Mouse (Mus musculus): ENCODE data around the gene Ptk7. TPM values are rescaled to one million over a fixed set of nuclear protein-coding genes. Genes with fewer than 3 reads are reported as not detected.
A peak's percentile ranks its signal among the peaks of the same experiment; 100 is the strongest.

Gene Ptk7
- polyA plus RNA-seq, 1 experiment from 2014 or later: 54.0 TPM

- Histone ChIP-seq H3K9me3 (ENCODE audit: control insufficient read depth, low read length) (no peaks in the 10 kb centered on the region), H3K27me3 (replicated peaks; ENCODE audit: control insufficient read depth, insufficient read depth, low read length) (no peaks in the 10 kb centered on the region), H3K4me2 (ENCODE audit: low read length) (no peak overlapping the region), H3K27ac (ENCODE audit: low read depth) (no peak overlapping the region), H3K9ac (ENCODE audit: low read length) (no peak overlapping the region), H3K4me1 (replicated peaks; ENCODE audit: control insufficient read depth, insufficient read depth, low read length) (no peaks in the 10 kb centered on the region), H3K36me3 (ENCODE audit: control insufficient read depth, insufficient read depth, low read length) (peaks cover 95% of the 10 kb centered on the region), H3K4me3 (ENCODE audit: low read depth, low read length) (no peak overlapping the region)
- WGBS: 90% methylated on average over 12 of the region's 12 CpGs
- no peak for DNase-seq (ENCODE audit: low spot score)
- ATAC-seq (replicated peaks; ENCODE audit: low FRiP score, low TSS enrichment, low read depth): no peak
Measured at GRCm38 (mm10) chr17:46661981-46662380, 32.7 kb upstream of the Ptk7 start.

- no peak overlapping the region for H3K27ac ChIP-seq (ENCODE audit: low read depth)
- no peak overlapping the region for H3K4me3 ChIP-seq (ENCODE audit: low read depth, low read length)
- peaks cover 95% of the 10 kb centered on the region for H3K36me3 ChIP-seq (ENCODE audit: control insufficient read depth, insufficient read depth, low read length)
- DNase-seq (ENCODE audit: low spot score) (no peak), ATAC-seq (replicated peaks; ENCODE audit: low FRiP score, low TSS enrichment, low read depth) (no peak)
- H3K9ac ChIP-seq (ENCODE audit: low read length): no peak overlapping the region
- WGBS: 94% methylated on average over 9 of the region's 9 CpGs
- H3K4me2 ChIP-seq (ENCODE audit: low read length): no peak overlapping the region
- H3K9me3 ChIP-seq (ENCODE audit: control insufficient read depth, low read length): no peaks in the 10 kb centered on the region
- H3K27me3 ChIP-seq (replicated peaks; ENCODE audit: control insufficient read depth, insufficient read depth, low read length): no peaks in the 10 kb centered on the region
- H3K4me1 ChIP-seq (replicated peaks; ENCODE audit: control insufficient read depth, insufficient read depth, low read length): no peaks in the 10 kb centered on the region
Measured at GRCm38 (mm10) chr17:46661351-46661750, 32.0 kb upstream of the Ptk7 start.

- DNase-seq (ENCODE audit: low spot score): no peak
- WGBS: 78% methylated on average over 6 of the region's 6 CpGs
- Histone ChIP-seq H3K27ac (ENCODE audit: low read depth) (no peak overlapping the region), H3K9ac (ENCODE audit: low read length) (no peak overlapping the region), H3K9me3 (ENCODE audit: control insufficient read depth, low read length) (0 out of 2 replicates have a peak, but pooled peaks cover 2% of the 10 kb centered on the region), H3K36me3 (ENCODE audit: control insufficient read depth, insufficient read depth, low read length) (peaks cover 89% of the 10 kb centered on the region), H3K4me1 (replicated peaks; ENCODE audit: control insufficient read depth, insufficient read depth, low read length) (peaks cover 18% of the 10 kb centered on the region), H3K4me2 (ENCODE audit: low read length) (no peak overlapping the region), H3K27me3 (replicated peaks; ENCODE audit: control insufficient read depth, insufficient read depth, low read length) (no peaks in the 10 kb centered on the region), H3K4me3 (ENCODE audit: low read depth, low read length) (no peak overlapping the region)
- ATAC-seq (replicated peaks; ENCODE audit: low FRiP score, low TSS enrichment, low read depth): no peak
Measured at GRCm38 (mm10) chr17:46656054-46656453, 26.8 kb upstream of the Ptk7 start.

GRCm38 (mm10) chr17:46651755-46652547, 22.6 kb upstream of the Ptk7 start:
- peaks cover 56% of the 10 kb centered on the region for H3K36me3 ChIP-seq (ENCODE audit: control insufficient read depth, insufficient read depth, low read length)

GRCm38 (mm10) chr17:46651292-46651691, 22.0 kb upstream of the Ptk7 start:
- Histone ChIP-seq H3K4me2 (ENCODE audit: low read length) (peak overlapping the region; percentile 85), H3K4me3 (ENCODE audit: low read depth, low read length) (peak overlapping the region; percentile 67), H3K4me1 (replicated peaks; ENCODE audit: control insufficient read depth, insufficient read depth, low read length) (peaks cover 32% of the 10 kb centered on the region), H3K36me3 (ENCODE audit: control insufficient read depth, insufficient read depth, low read length) (peaks cover 50% of the 10 kb centered on the region), H3K9ac (ENCODE audit: low read length) (peak overlapping the region; percentile 86), H3K27me3 (replicated peaks; ENCODE audit: control insufficient read depth, insufficient read depth, low read length) (no peaks in the 10 kb centered on the region), H3K9me3 (ENCODE audit: control insufficient read depth, low read length) (0 out of 2 replicates have a peak, but pooled peaks cover 2% of the 10 kb centered on the region), H3K27ac (ENCODE audit: low read depth) (peak overlapping the region; percentile 95)
- 65% methylated on average over 17 of the region's 17 CpGs for WGBS
- DNase-seq (ENCODE audit: low spot score): no peak
- no peak for ATAC-seq (replicated peaks; ENCODE audit: low FRiP score, low TSS enrichment, low read depth)

More at GRCm38 (mm10) chr17:46651755-46652547, 22.6 kb upstream of the Ptk7 start:
- Histone ChIP-seq H3K9ac (ENCODE audit: low read length) (peak overlapping the region; percentile 86), H3K4me3 (ENCODE audit: low read depth, low read length) (peak overlapping the region; percentile 67), H3K27me3 (replicated peaks; ENCODE audit: control insufficient read depth, insufficient read depth, low read length) (no peaks in the 10 kb centered on the region), H3K4me2 (ENCODE audit: low read length) (peak overlapping the region; percentile 85), H3K4me1 (replicated peaks; ENCODE audit: control insufficient read depth, insufficient read depth, low read length) (peaks cover 28% of the 10 kb centered on the region), H3K27ac (ENCODE audit: low read depth) (no peak overlapping the region; the same call in 1 of the 2 replicates), H3K9me3 (ENCODE audit: control insufficient read depth, low read length) (0 out of 2 replicates have a peak, but pooled peaks cover 2% of the 10 kb centered on the region)
- DNase-seq (ENCODE audit: low spot score) (no peak), ATAC-seq (replicated peaks; ENCODE audit: low FRiP score, low TSS enrichment, low read depth) (no peak)
- 64% methylated on average over 20 of the region's 20 CpGs for WGBS

DNA sequence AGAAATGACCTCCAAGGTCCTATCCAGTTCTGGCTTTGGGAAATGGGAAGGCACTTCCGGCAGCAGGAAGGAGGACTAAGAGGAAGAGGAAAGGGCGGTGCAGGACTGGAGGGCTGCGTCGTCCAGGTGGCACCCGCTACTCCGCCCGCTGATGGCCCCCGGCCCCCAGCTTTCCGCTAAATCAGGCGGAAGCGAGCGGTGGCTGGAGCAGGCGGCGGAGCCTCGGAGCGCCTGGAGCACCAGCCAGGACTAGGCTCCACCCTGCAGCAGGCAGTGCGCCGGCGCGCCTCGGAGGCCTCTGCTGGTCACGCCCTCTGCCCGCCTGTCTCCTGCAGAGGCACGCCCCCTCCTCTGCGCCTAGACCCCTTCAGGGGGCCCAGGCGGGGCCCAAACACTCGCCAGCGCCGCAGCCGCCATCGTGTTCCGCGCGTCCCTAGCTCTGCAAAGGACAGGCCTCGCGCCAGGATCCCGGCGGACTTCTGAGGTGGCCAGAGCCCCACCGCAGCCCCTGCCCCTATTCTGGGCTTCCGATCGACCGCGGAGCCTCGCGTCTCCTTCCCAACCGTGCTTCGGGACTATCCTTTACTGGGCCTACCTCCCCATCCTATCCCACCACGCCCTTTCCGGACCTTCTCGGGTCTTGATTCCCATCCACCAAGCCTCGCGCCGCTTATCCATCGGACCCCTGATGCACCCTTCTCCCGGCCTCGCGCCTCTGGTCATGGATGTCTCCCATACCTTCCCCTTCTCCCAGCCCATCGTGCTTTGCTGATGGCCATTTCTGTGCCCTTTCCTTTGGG, 21.1 kb upstream of the Ptk7 start, which contains the start of gene Cul7:
Cul7 (plus strand) TSS at position 106 of the 800 bp plus-strand sequence.
- H3K4me2 ChIP-seq (ENCODE audit: low read length): peak within 1 kb of the TSS; percentile 85
- no peaks in the 10 kb centered on the region for H3K27me3 ChIP-seq (replicated peaks; ENCODE audit: control insufficient read depth, insufficient read depth, low read length)
- H3K4me1 ChIP-seq (replicated peaks; ENCODE audit: control insufficient read depth, insufficient read depth, low read length): peaks cover 28% of the 10 kb centered on the region
- H3K36me3 ChIP-seq (ENCODE audit: control insufficient read depth, insufficient read depth, low read length): peaks cover 41% of the 10 kb centered on the region
- peak within 1 kb of the TSS; percentile 86 for H3K9ac ChIP-seq (ENCODE audit: low read length)
- peak within 1 kb of the TSS; percentile 67 for H3K4me3 ChIP-seq (ENCODE audit: low read depth, low read length)
- under 1% methylated on average over 56 of the region's 58 CpGs for WGBS
- ATAC-seq (replicated peaks; ENCODE audit: low FRiP score, low TSS enrichment, low read depth): peak; percentile 84
- H3K9me3 ChIP-seq (ENCODE audit: control insufficient read depth, low read length): 0 out of 2 replicates have a peak, but pooled peaks cover 2% of the 10 kb centered on the region
- DNase-seq (ENCODE audit: low spot score): peak; percentile 91
- peak within 1 kb of the TSS; percentile 95 for H3K27ac ChIP-seq (ENCODE audit: low read depth)

DNA sequence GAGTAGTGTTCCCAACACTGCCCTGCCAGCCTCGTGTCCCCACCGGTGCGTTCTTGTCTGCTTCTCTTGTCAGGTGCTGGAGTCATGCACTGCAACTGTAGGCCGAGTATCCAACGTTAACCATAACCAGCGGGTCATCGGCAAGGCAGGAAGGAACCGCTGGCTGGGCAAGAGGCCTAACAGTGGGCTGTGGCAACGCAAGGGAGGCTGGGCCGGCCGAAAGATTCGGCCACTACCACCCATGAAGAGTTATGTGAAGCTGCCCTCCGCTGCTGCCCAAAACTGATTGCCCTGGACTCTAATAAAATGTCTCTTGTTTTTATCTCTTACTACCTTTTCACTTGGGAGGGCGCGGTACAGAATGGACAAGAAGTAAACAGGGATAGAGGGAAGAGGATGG, 20.5 kb upstream of the Ptk7 start:
- no peak for ATAC-seq (replicated peaks; ENCODE audit: low FRiP score, low TSS enrichment, low read depth)
- H3K36me3 ChIP-seq (ENCODE audit: control insufficient read depth, insufficient read depth, low read length): peaks cover 38% of the 10 kb centered on the region

DNA sequence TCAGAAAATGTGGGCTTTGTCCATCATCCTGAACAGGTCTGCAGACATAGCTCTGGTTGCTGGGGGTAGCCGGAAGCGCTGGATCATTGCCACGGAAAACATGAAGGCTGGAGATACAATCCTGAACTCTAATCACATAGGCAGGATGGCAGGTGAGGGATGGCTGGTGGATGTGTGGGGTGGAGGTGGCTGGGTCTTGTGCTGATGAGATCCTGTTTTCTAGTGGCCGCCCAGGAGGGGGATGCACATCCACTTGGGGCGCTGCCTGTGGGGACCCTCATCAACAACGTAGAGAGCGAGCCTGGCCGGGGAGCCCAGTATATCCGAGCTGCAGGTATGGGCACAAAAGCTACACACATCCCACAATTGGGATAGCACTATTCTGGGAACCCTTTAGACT, 19.1 kb upstream of the Ptk7 start:
- ATAC-seq (replicated peaks; ENCODE audit: low FRiP score, low TSS enrichment, low read depth): no peak
- Histone ChIP-seq H3K36me3 (ENCODE audit: control insufficient read depth, insufficient read depth, low read length) (peaks cover 24% of the 10 kb centered on the region), H3K4me2 (ENCODE audit: low read length) (no peak overlapping the region), H3K27ac (ENCODE audit: low read depth) (no peak overlapping the region), H3K4me3 (ENCODE audit: low read depth, low read length) (no peak overlapping the region), H3K4me1 (replicated peaks; ENCODE audit: control insufficient read depth, insufficient read depth, low read length) (peaks cover 35% of the 10 kb centered on the region), H3K27me3 (replicated peaks; ENCODE audit: control insufficient read depth, insufficient read depth, low read length) (no peaks in the 10 kb centered on the region), H3K9me3 (ENCODE audit: control insufficient read depth, low read length) (no peaks in the 10 kb centered on the region), H3K9ac (ENCODE audit: low read length) (no peak overlapping the region)
- WGBS: 94% methylated on average over 9 of the region's 9 CpGs
- no peak for DNase-seq (ENCODE audit: low spot score)

More for the DNA sequence above, 20.5 kb upstream of the Ptk7 start:
- Histone ChIP-seq H3K4me1 (replicated peaks; ENCODE audit: control insufficient read depth, insufficient read depth, low read length) (peaks cover 30% of the 10 kb centered on the region), H3K9ac (ENCODE audit: low read length) (peak overlapping the region; percentile 86), H3K4me2 (ENCODE audit: low read length) (peak overlapping the region; percentile 85), H3K4me3 (ENCODE audit: low read depth, low read length) (peak overlapping the region; percentile 67), H3K27me3 (replicated peaks; ENCODE audit: control insufficient read depth, insufficient read depth, low read length) (no peaks in the 10 kb centered on the region), H3K9me3 (ENCODE audit: control insufficient read depth, low read length) (0 out of 2 replicates have a peak, but pooled peaks cover 2% of the 10 kb centered on the region), H3K27ac (ENCODE audit: low read depth) (peak overlapping the region; percentile 95)
- WGBS: 33% methylated on average over 15 of the region's 15 CpGs
- DNase-seq (ENCODE audit: low spot score): peak; percentile 53

Data from intestine, embryonic 14.5 days (tissue).